Mouse (Mus musculus): ENCODE measurements at regions not wholly inside any gene's neighbourhood (a gene's known extent, or its start where the extent isn't known, plus 50 kb on each side); places are given as distances from the start of the nearest gene placed in this dataset.

DNA sequence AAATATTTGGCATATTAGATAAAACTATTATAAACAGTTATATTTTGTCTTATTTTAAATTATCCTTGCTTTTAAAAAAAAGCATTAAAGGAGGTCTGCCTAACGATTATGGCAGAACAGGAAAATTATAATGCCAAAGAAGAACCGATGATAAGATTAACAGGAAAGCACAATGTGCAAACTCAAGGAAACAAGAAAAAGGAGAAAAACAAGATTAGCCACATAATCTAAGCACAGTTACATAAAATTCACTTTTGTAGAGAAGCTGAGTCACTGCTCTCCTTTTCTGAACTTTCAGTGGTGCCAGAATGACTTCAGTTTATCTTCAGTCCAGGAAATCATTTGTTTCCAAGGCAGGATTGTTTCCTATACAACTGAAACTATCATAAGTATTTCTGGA is 734.7 kb upstream of the Pabpc4l start:
- H3K36me3 ChIP-seq (ENCODE audit: control insufficient read depth, insufficient read depth, low read length) = no peaks in the 10 kb centered on the region
- ATAC-seq (ENCODE audit: low read depth) = no peak
- no peaks in the 10 kb centered on the region for H3K9me3 ChIP-seq (ENCODE audit: control insufficient read depth, low read length)
- H3K27me3 ChIP-seq (ENCODE audit: control insufficient read depth, insufficient read depth, low read depth, low read length) = no peaks in the 10 kb centered on the region
- no peaks in the 10 kb centered on the region for H3K4me1 ChIP-seq (replicated peaks; ENCODE audit: control insufficient read depth, insufficient read depth, low read length)
- H3K27ac ChIP-seq (ENCODE audit: low read length) = no peak overlapping the region
- no peak overlapping the region for H3K9ac ChIP-seq (ENCODE audit: low read length)
- WGBS = 69% methylated on average over 2 of the region's 2 CpGs
- no peak overlapping the region for H3K4me3 ChIP-seq (ENCODE audit: low read length)
- no peak overlapping the region for H3K4me2 ChIP-seq (ENCODE audit: low read depth, low read length)

DNA sequence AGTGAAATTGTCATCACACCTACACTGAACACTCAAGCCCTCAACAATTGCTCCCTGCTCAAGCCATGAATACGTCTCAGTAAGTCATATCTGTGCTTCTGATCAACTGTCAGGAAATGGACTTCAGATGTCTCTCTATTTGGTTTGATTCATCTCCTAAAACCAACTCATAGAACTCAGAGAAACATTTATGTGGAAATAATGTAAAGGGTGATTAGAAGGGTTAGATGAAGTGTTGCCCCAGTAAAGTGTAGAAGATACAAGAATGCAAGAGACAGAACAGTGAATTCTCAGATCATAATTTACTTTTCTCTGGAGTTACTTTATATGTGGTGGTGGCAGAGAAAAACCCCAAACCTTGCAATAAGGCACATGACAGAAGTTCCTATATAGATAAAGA is 732.4 kb upstream of the Pabpc4l start:
- Histone ChIP-seq H3K36me3 (ENCODE audit: control insufficient read depth, insufficient read depth, low read length) (no peaks in the 10 kb centered on the region), H3K27ac (ENCODE audit: low read length) (no peak overlapping the region), H3K4me1 (replicated peaks; ENCODE audit: control insufficient read depth, insufficient read depth, low read length) (no peaks in the 10 kb centered on the region), H3K9me3 (ENCODE audit: control insufficient read depth, low read length) (no peaks in the 10 kb centered on the region), H3K9ac (ENCODE audit: low read length) (no peak overlapping the region), H3K4me3 (ENCODE audit: low read length) (no peak overlapping the region), H3K27me3 (ENCODE audit: control insufficient read depth, insufficient read depth, low read depth, low read length) (no peaks in the 10 kb centered on the region), H3K4me2 (ENCODE audit: low read depth, low read length) (no peak overlapping the region)
- WGBS = 30% methylated on average over 1 of the region's 1 CpGs
- peak; percentile 49 for ATAC-seq (ENCODE audit: low read depth)
